Mouse (Mus musculus) 3T3-L1 (cell line): ENCODE data around the gene Igsf3.

ENCODE experiments used
- DNase-seq: peaks from one replicate; pipeline ENCODE4 v3.0.0-alpha.2; 2015; ENCODE audit warnings: low read depth, low spot score

The Igsf3 gene

GRCm38 (mm10) chr3:101372345-101372980, 4.4 kb upstream of the Igsf3 start:
- peak; percentile 62 for DNase-seq

- no peak for DNase-seq
These were observed 557 bp downstream of the Igsf3 start for GRCm38 (mm10) chr3:101377256-101378024.

- no peak for DNase-seq
These were observed 1.2 kb downstream of the Igsf3 start for GRCm38 (mm10) chr3:101378102-101378501.

GRCm38 (mm10) chr3:101379789-101380188, 2.9 kb downstream of the Igsf3 start:
- DNase-seq: peak; percentile 77

GRCm38 (mm10) chr3:101381691-101382090, 4.8 kb downstream of the Igsf3 start:
- no peak for DNase-seq

GRCm38 (mm10) chr3:101382751-101383150, 5.9 kb downstream of the Igsf3 start:
- DNase-seq: no peak

- DNase-seq: no peak
These were observed 9.6 kb downstream of the Igsf3 start for GRCm38 (mm10) chr3:101386430-101387016.

- no peak for DNase-seq
These were observed 11.0 kb downstream of the Igsf3 start for GRCm38 (mm10) chr3:101387849-101388248.

- no peak for DNase-seq
These were observed 12.7 kb downstream of the Igsf3 start for GRCm38 (mm10) chr3:101389566-101389965.

- DNase-seq: no peak
These were observed 13.6 kb downstream of the Igsf3 start for GRCm38 (mm10) chr3:101390472-101390871.

- no peak for DNase-seq
These were observed 15.1 kb downstream of the Igsf3 start for GRCm38 (mm10) chr3:101391991-101392390.

GRCm38 (mm10) chr3:101393103-101393644, 16.3 kb downstream of the Igsf3 start:
- no peak for DNase-seq

GRCm38 (mm10) chr3:101393659-101394539, 17.0 kb downstream of the Igsf3 start:
- DNase-seq: no peak

GRCm38 (mm10) chr3:101395341-101395740, 18.5 kb downstream of the Igsf3 start:
- DNase-seq: no peak

- DNase-seq: no peak
These were observed 19.2 kb downstream of the Igsf3 start for GRCm38 (mm10) chr3:101396061-101396460.

GRCm38 (mm10) chr3:101396726-101397263, 19.9 kb downstream of the Igsf3 start:
- no peak for DNase-seq

- no peak for DNase-seq
These were observed 20.5 kb downstream of the Igsf3 start for GRCm38 (mm10) chr3:101397422-101397821.

GRCm38 (mm10) chr3:101398071-101398786, 21.3 kb downstream of the Igsf3 start:
- DNase-seq: peak; percentile 80

GRCm38 (mm10) chr3:101398877-101399276, 22.0 kb downstream of the Igsf3 start:
- peak; percentile 25 for DNase-seq

GRCm38 (mm10) chr3:101401501-101401900, 24.6 kb downstream of the Igsf3 start:
- no peak for DNase-seq
